In the genomic region with DNA sequence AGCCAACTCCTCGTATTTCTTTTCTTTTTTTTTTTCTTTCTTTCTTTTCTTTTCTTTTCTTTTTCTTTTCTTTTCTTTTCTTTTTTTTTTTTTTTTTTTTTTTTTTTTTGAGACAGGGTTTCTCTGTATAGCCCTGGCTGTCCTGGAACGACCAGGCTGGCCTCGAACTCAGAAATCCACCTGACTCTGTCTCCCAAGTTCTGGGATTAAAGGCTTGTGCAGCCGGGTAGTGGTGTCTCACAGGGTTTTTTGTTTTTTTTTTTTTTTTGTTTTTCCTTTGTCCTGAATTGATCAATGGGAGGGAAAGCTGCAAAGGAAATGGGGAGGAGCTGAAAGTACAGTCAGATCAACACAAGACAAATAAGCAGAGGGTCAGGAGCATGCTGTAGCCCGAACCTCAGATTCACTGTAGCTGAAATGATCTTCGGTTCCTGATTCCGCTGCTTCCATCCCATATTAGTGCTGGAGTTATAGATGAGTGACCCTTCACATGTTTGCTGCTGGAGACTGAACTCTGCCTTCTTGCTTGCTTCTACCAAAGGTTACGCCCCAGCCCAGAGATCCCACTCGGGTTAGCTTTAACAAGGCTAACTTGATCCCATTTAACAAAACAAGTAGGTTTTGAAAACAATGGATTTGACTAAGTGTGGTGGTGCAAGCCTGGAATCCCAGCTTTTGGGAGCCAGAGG, we compare ENCODE assay signal across 19 mouse cellular contexts. TPM values are rescaled to one million over a fixed set of nuclear protein-coding genes. Genes with fewer than 3 reads are reported as not detected.
DNase-seq lines count a peak whose midpoint lies in the region; ATAC-seq and TF ChIP-seq lines count a peak whose summit lies in the region.
"Had no signal": no experiment of that assay in that cellular context is flagged by ENCODE, and none has a peak within 500 bp of the region (broad histone marks: within the 10 kb centered on the region; RNA-seq: fewer than 3 reads in every experiment).

No protein-coding gene starts in this region.

- no peak overlapping the region for H3K9ac ChIP-seq in MEL (ENCODE audit: control insufficient read depth, low read depth, low read length, poor library complexity, severe bottlenecking)
- no peak overlapping the region for H3K9ac ChIP-seq in liver, embryonic 12.5 days
- H3K9ac ChIP-seq: embryonic facial prominence, embryonic 15.5 days; forebrain, postnatal 0 days; heart, embryonic 15.5 days; limb, embryonic 13.5 days had no signal

- H3K27ac ChIP-seq in MEL (ENCODE audit: control insufficient read depth, low read depth, low read length), result no peak overlapping the region
- H3K27ac ChIP-seq in liver, embryonic 12.5 days, result peak overlapping the region; percentile 31
- H3K27ac ChIP-seq: embryonic facial prominence, embryonic 15.5 days; heart, embryonic 15.5 days; limb, embryonic 13.5 days had no signal

- no peak for ATAC-seq in megakaryocyte, adult 5-6 weeks (ENCODE audit: poor library complexity, severe bottlenecking)
- ATAC-seq in liver, embryonic 12.5 days, result no peak
- ATAC-seq: forebrain, postnatal 0 days; midbrain, embryonic 16.5 days had no signal

- DNase-seq in MEL (ENCODE audit: low read depth, low spot score), result no peak
- no peak for DNase-seq in ovary, postnatal 10 days (ENCODE audit: low spot score)
- DNase-seq in gastrocnemius, adult 18-20 months (ENCODE audit: low spot score), result no peak
- DNase-seq: cerebellum, postnatal 14 days; embryo, embryonic 11 days; forebrain, postnatal 0 days; kidney, postnatal 10 days; layer of hippocampus, postnatal 36 days; retina, postnatal 1 day; right cerebral cortex, postnatal 4 days had no signal

- TF ChIP-seq POLR2A in MEL (IDR thresholded peaks at IDR 0.05; ENCODE audit: control insufficient read depth in 1 of 2, insufficient read depth in 1 of 2, low read depth in 1 of 2, low read length in 2 of 2, poor library complexity in 1 of 2), result no peak
- no peak for TF ChIP-seq POLR2A in myocyte (IDR thresholded peaks at IDR 0.05; ENCODE audit: insufficient read length, low read depth)

- H3K9me3 ChIP-seq in megakaryocyte, embryonic 14.5 days, result no peaks in the 10 kb centered on the region
- no peaks in the 10 kb centered on the region for H3K9me3 ChIP-seq in MEL (replicated peaks; ENCODE audit: insufficient read depth, low read length)
- no peaks in the 10 kb centered on the region for H3K9me3 ChIP-seq in liver, embryonic 12.5 days (replicated peaks)
- H3K9me3 ChIP-seq: embryonic facial prominence, embryonic 15.5 days; G1E; heart, embryonic 15.5 days; limb, embryonic 13.5 days had no signal

- peak overlapping the region; percentile 72 for H3K4me3 ChIP-seq in megakaryocyte, embryonic 14.5 days (replicated peaks)
- H3K4me3 ChIP-seq in MEL (ENCODE audit: control insufficient read depth in 1 of 2, insufficient read depth in 1 of 2, low read depth in 2 of 2, low read length in 2 of 2) (no peak overlapping the region), myocyte (no peak overlapping the region)
- no peak overlapping the region for H3K4me3 ChIP-seq in liver, embryonic 12.5 days
- H3K4me3 ChIP-seq: embryonic facial prominence, embryonic 15.5 days; heart, embryonic 15.5 days; limb, embryonic 13.5 days had no signal

- H3K4me2 ChIP-seq in liver, embryonic 12.5 days, result no peak overlapping the region
- H3K4me2 ChIP-seq in myocyte (ENCODE audit: low read depth), result peak overlapping the region; percentile 51
- H3K4me2 ChIP-seq: embryonic facial prominence, embryonic 15.5 days; heart, embryonic 15.5 days; limb, embryonic 13.5 days had no signal

- H3ac ChIP-seq in myocyte (ENCODE audit: control insufficient read depth, insufficient read length), result no peak overlapping the region

- H3K36me3 ChIP-seq in megakaryocyte, embryonic 14.5 days (replicated peaks; ENCODE audit: low read length), result peaks cover 18% of the 10 kb centered on the region
- H3K36me3 ChIP-seq in MEL (ENCODE audit: control insufficient read depth in 1 of 2, insufficient read depth in 2 of 2, low read length in 2 of 2) (peaks cover 0 to 31% of the 10 kb centered on the region in 2 experiments; a peak in 2 of 4 replicates), myocyte (ENCODE audit: control insufficient read depth, insufficient read depth) (peaks cover 2% of the 10 kb centered on the region)
- H3K36me3 ChIP-seq in liver, embryonic 12.5 days, result peaks cover 21% of the 10 kb centered on the region
- H3K36me3 ChIP-seq: embryonic facial prominence, embryonic 15.5 days had no signal

- 76% methylated on average over 9 of the region's 9 CpGs for WGBS in liver, embryonic 12.5 days (ENCODE audit: insufficient replicate concordance)

- peaks cover 60% of the 10 kb centered on the region for H3K4me1 ChIP-seq in megakaryocyte, embryonic 14.5 days
- H3K4me1 ChIP-seq in MEL (ENCODE audit: control insufficient read depth in 1 of 2, insufficient read depth in 2 of 2, low read length in 2 of 2), result peaks cover 11 to 30% of the 10 kb centered on the region in 2 experiments; a peak in 3 of 4 replicates
- H3K4me1 ChIP-seq in liver, embryonic 12.5 days, result peaks cover 45% of the 10 kb centered on the region

- TF ChIP-seq EP300 in MEL (IDR thresholded peaks at IDR 0.05; ENCODE audit: low read depth in 1 of 2, low read length in 2 of 2), result no peak

- no peak for TF ChIP-seq RAD21 in MEL (IDR thresholded peaks at IDR 0.05; ENCODE audit: low read depth, low read length)

- H3K79me2 ChIP-seq in MEL (ENCODE audit: control insufficient read depth, insufficient read depth, low read length, poor library complexity) (peaks cover 40% of the 10 kb centered on the region), myocyte (ENCODE audit: control insufficient read depth, insufficient read depth) (peaks cover 33% of the 10 kb centered on the region)

- H3K27me3 ChIP-seq in megakaryocyte, embryonic 14.5 days (replicated peaks), result no peaks in the 10 kb centered on the region
- H3K27me3 ChIP-seq in MEL (ENCODE audit: control insufficient read depth in 1 of 2, insufficient read depth in 2 of 2, low read length in 2 of 2) (no peaks in the 10 kb centered on the region), myocyte (ENCODE audit: control insufficient read depth, insufficient read depth, insufficient read length) (no peaks in the 10 kb centered on the region)
- no peaks in the 10 kb centered on the region for H3K27me3 ChIP-seq in liver, embryonic 12.5 days (replicated peaks)
- H3K27me3 ChIP-seq: embryonic facial prominence, embryonic 15.5 days; heart, embryonic 15.5 days; limb, embryonic 13.5 days had no signal

- TF ChIP-seq CTCF in MEL (IDR thresholded peaks at IDR 0.05 in 2 of 3, conservative IDR thresholded peaks at IDR 0.05 in 1 of 3; ENCODE audit: control insufficient read depth in 1 of 3, insufficient read depth in 1 of 3, low read depth in 2 of 3, low read length in 3 of 3, poor library complexity in 1 of 3, severe bottlenecking in 1 of 3), result no peak

RNA-seq across cellular contexts. Expression of a gene that starts 0.6 kb away (rescaled TPM):
- polyA plus RNA-seq in megakaryocyte, embryonic 14.5 days (2012; ENCODE audit: insufficient read depth, low replicate concordance), result 819 and 908 TPM in 2 replicates
- total RNA-seq in megakaryocyte, adult 5-6 weeks (2015), result 756 and 808 TPM in 2 replicates
- total RNA-seq in megakaryocyte, adult 5-6 weeks (2017), result 735 and 795 TPM in 2 replicates
- total RNA-seq in MEL (2012; rRNA removed), result 451 and 498 TPM in 2 replicates
- 100 to 1,000 TPM in 1 of 2 experiments, 10 to 100 TPM in 1; 96.6 to 767 TPM for polyA plus RNA-seq in MEL (2012; ENCODE audit: insufficient read depth in 1 of 2, insufficient read length in 2 of 2, low read depth in 1 of 2, low replicate concordance in 2 of 2, missing spikeins in 1 of 2)
- polyA plus RNA-seq in liver, embryonic 12.5 days (2016; fragmentation: Nextera tagmentation; extraction: Ambion mirVana), result 816 and 835 TPM in 2 replicates
- polyA plus RNA-seq in myocyte (2012; fragmentation: generic; extraction: Trizol), result 502 TPM
- total RNA-seq in gastrocnemius, adult 18-20 months (2021), result 10 to 100 TPM; 49.1 to 71.3 TPM

RNA-seq across cellular contexts. Expression of a gene that starts 1.8 kb away (rescaled TPM):
- 18.8 and 53.4 TPM in 2 replicates for polyA plus RNA-seq in megakaryocyte, embryonic 14.5 days (2012; ENCODE audit: insufficient read depth, low replicate concordance)
- total RNA-seq in megakaryocyte, adult 5-6 weeks (2015), result 10.1 and 10.5 TPM in 2 replicates
- total RNA-seq in megakaryocyte, adult 5-6 weeks (2017), result 7.8 and 8.3 TPM in 2 replicates
- total RNA-seq in MEL (2012; rRNA removed), result 21.7 and 24.0 TPM in 2 replicates
- 10 to 100 TPM in 1 of 2 experiments, not detected in 1; 42.3 TPM for polyA plus RNA-seq in MEL (2012; ENCODE audit: insufficient read depth in 1 of 2, insufficient read length in 2 of 2, low read depth in 1 of 2, low replicate concordance in 2 of 2, missing spikeins in 1 of 2)
- polyA plus RNA-seq in liver, embryonic 12.5 days (2016; fragmentation: Nextera tagmentation; extraction: Ambion mirVana), result 18.7 and 20.2 TPM in 2 replicates
- 15.3 TPM for polyA plus RNA-seq in myocyte (2012; fragmentation: generic; extraction: Trizol)
- 1 to 10 TPM; 5.1 to 7.5 TPM for total RNA-seq in gastrocnemius, adult 18-20 months (2021)

RNA-seq across cellular contexts. Expression of a gene that starts 15.8 kb away (rescaled TPM):
- 197 and 238 TPM in 2 replicates for polyA plus RNA-seq in megakaryocyte, embryonic 14.5 days (2012; ENCODE audit: insufficient read depth, low replicate concordance)
- 4.6 and 5.0 TPM in 2 replicates for total RNA-seq in megakaryocyte, adult 5-6 weeks (2015)
- total RNA-seq in megakaryocyte, adult 5-6 weeks (2017), result 10.4 and 10.8 TPM in 2 replicates
- total RNA-seq in MEL (2012; rRNA removed), result 253 and 322 TPM in 2 replicates
- polyA plus RNA-seq in MEL (2012; ENCODE audit: insufficient read depth in 1 of 2, insufficient read length in 2 of 2, low read depth in 1 of 2, low replicate concordance in 2 of 2, missing spikeins in 1 of 2) (100 to 1,000 TPM in 1 of 2 experiments, not detected in 1; 326 TPM), myocyte (2012; fragmentation: generic; extraction: Trizol) (172 TPM)
- 187 and 200 TPM in 2 replicates for polyA plus RNA-seq in liver, embryonic 12.5 days (2016; fragmentation: Nextera tagmentation; extraction: Ambion mirVana)
- 1 to 10 TPM; 2.6 to 3.2 TPM for total RNA-seq in gastrocnemius, adult 18-20 months (2021)

RNA-seq across cellular contexts. Expression of a gene that starts 49.4 kb away (rescaled TPM):
- polyA plus RNA-seq in megakaryocyte, embryonic 14.5 days (2012; ENCODE audit: insufficient read depth, low replicate concordance), result 221 and 384 TPM in 2 replicates
- total RNA-seq in megakaryocyte, adult 5-6 weeks (2015), result 16.5 and 18.2 TPM in 2 replicates
- 26.7 and 27.7 TPM in 2 replicates for total RNA-seq in megakaryocyte, adult 5-6 weeks (2017)
- total RNA-seq in MEL (2012; rRNA removed), result 146 and 176 TPM in 2 replicates
- polyA plus RNA-seq in MEL (2012; ENCODE audit: insufficient read depth in 1 of 2, insufficient read length in 2 of 2, low read depth in 1 of 2, low replicate concordance in 2 of 2, missing spikeins in 1 of 2) (100 to 1,000 TPM in 1 of 2 experiments, not detected in 1; 115 TPM), myocyte (2012; fragmentation: generic; extraction: Trizol) (9.1 TPM)
- 48.9 and 50.1 TPM in 2 replicates for polyA plus RNA-seq in liver, embryonic 12.5 days (2016; fragmentation: Nextera tagmentation; extraction: Ambion mirVana)
- total RNA-seq in gastrocnemius, adult 18-20 months (2021), result under 1 TPM; 0.23 to 0.88 TPM

RNA-seq across cellular contexts. Expression of a gene that starts 53.8 kb away (rescaled TPM):
- 5.6 and 6.9 TPM in 2 replicates for polyA plus RNA-seq in megakaryocyte, embryonic 14.5 days (2012; ENCODE audit: insufficient read depth, low replicate concordance)
- total RNA-seq in megakaryocyte, adult 5-6 weeks (2015), result 0.09 TPM in 1 of 2 replicates, not detected in the other
- not detected in 2 replicates for total RNA-seq in megakaryocyte, adult 5-6 weeks (2017)
- 0.39 and 0.69 TPM in 2 replicates for total RNA-seq in MEL (2012; rRNA removed)
- polyA plus RNA-seq in MEL (2012; ENCODE audit: insufficient read depth in 1 of 2, insufficient read length in 2 of 2, low read depth in 1 of 2, low replicate concordance in 2 of 2, missing spikeins in 1 of 2) (under 1 TPM in 1 of 2 experiments, not detected in 1; 0.85 TPM), myocyte (2012; fragmentation: generic; extraction: Trizol) (1.2 TPM)
- polyA plus RNA-seq in liver, embryonic 12.5 days (2016; fragmentation: Nextera tagmentation; extraction: Ambion mirVana), result 0.31 and 0.44 TPM in 2 replicates
- total RNA-seq in gastrocnemius, adult 18-20 months (2021), result 1 to 10 TPM; 3.5 to 5.3 TPM
